Mouse (Mus musculus) spleen, adult 2 months (tissue): ENCODE data around the gene Eif5a2. TPM values are rescaled to one million over a fixed set of nuclear protein-coding genes. Genes with fewer than 3 reads are reported as not detected.
"Not testable (repeated sequence)": the region's sequence is repeated elsewhere in the genome, so short reads cannot be mapped to it uniquely, and the experiment has no call there.

ENCODE experiments used
- DNase-seq, 2 experiments: peaks; one replicate each; pipeline versions ENCODE4 v3.0.0 to v3.0.0-alpha.2; 2012 to 2021; ENCODE audit warnings: low spot score in 2 of 2, low read depth in 1 of 2
- H3K27ac ChIP-seq: fragments of 200-500 bp; 2 replicates; pipeline ENCODE4 v1.5.1; 2012; ENCODE audit warnings: low read length, inconsistent platforms; ENCODE audit not compliant: insufficient read depth
- H3K27me3 ChIP-seq: fragments of 200-500 bp; 2 replicates; pipeline ENCODE4 v1.6.1; 2012; ENCODE audit warnings: mild to moderate bottlenecking, moderate library complexity, low read length, inconsistent platforms; ENCODE audit not compliant: control insufficient read depth, insufficient read depth
- H3K36me3 ChIP-seq: fragments of 200-500 bp; 2 replicates; pipeline ENCODE4 v1.6.1; 2012; ENCODE audit warnings: mild to moderate bottlenecking, low read length, inconsistent platforms; ENCODE audit not compliant: control insufficient read depth, insufficient read depth
- H3K4me1 ChIP-seq: fragments of 200-500 bp; 2 replicates; pipeline ENCODE4 v1.6.1; 2011; ENCODE audit warnings: inconsistent platforms; ENCODE audit not compliant: control insufficient read depth, insufficient read depth, insufficient read length
- H3K4me3 ChIP-seq: fragments of 200-500 bp; 2 replicates; pipeline ENCODE4 v1.5.1; 2011; ENCODE audit warnings: mild to moderate bottlenecking, inconsistent platforms; ENCODE audit not compliant: insufficient read depth, insufficient read length; ENCODE audit errors: extremely low read depth
- CTCF ChIP-seq: fragments of 200-500 bp; IDR thresholded peaks from 2 replicates; pipeline ENCODE4 v1.5.1; 2011; ENCODE audit warnings: mild to moderate bottlenecking, inconsistent platforms; ENCODE audit not compliant: insufficient read depth, insufficient read length, insufficient replicate concordance; ENCODE audit errors: extremely low read depth
- POLR2A ChIP-seq: fragments of 200-500 bp; IDR thresholded peaks from 2 replicates; pipeline ENCODE4 v1.6.1; 2011; ENCODE audit warnings: low read depth, low read length, inconsistent platforms
- WGBS: fragments of 180-500 bp; shearing (Covaris S2); methylation state at CpG from one replicate; pipeline ENCODE4 v1.1.7; 2018; 5-methylcytosine and 5-hydroxymethylcytosine counted together
- polyA plus RNA-seq: library from polyadenylated mRNA; depleted of rRNA; stranded (reverse); fragments of >200 nt; gene quantifications from 2 replicates; pipeline ENCODE4 v1.2.3, GENCODE M21; 2012

Eif5a2 gene
- polyA plus RNA-seq, 1 experiment = 0.69 TPM

DNA sequence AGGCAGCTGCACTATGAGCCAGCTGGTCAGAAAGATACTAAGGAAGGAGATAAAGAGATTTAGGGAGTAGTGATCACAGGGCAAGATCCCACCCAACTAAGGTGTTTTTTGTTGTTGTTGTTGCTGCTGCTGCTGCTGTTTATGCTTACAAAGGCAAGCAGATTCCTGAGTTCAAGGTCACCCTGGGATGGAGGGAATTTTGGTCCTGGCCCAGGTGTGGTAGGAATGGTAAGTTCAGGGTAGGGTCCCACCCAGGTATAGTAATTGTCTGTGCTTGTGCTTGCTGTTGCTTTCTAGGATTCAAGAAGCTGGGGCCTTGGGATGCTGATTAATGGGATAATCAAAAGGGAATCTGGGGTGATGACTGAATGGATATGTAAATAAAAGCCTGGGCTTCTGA, 32.1 kb upstream of the Eif5a2 start:
- Histone ChIP-seq H3K4me3 (no peak overlapping the region), H3K36me3 (no peaks in the 10 kb centered on the region), H3K27me3 (no peaks in the 10 kb centered on the region), H3K27ac (no peak overlapping the region), H3K4me1 (no peaks in the 10 kb centered on the region)
- TF ChIP-seq POLR2A (no peak), CTCF (no peak)
- DNase-seq = no peak

DNA sequence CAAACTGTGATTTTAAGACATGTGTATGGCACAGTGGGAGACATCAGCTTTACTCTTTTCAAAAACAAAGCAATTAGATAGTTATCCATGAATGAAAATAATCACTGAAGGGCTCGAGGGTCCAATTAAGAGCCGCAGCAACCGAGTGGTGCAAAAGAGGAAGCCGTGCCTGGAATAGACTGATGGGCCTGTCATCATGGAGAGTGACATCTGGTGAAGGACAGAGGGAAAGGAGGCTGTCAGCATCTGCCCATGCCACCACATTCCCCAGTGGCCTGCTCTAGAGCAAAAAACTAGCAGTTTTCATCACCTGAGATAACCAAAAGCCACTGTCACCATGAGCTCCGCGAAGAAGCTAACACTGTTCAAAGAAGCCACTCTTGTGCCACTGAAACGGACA, 25.6 kb upstream of the Eif5a2 start:
- WGBS = 79% methylated on average over 7 of the region's 7 CpGs
- no peak for DNase-seq
- Histone ChIP-seq H3K4me3 (no peak overlapping the region), H3K27me3 (no peaks in the 10 kb centered on the region), H3K36me3 (no peaks in the 10 kb centered on the region), H3K4me1 (no peaks in the 10 kb centered on the region), H3K27ac (no peak overlapping the region)
- TF ChIP-seq POLR2A = no peak
- TF ChIP-seq CTCF = no peak

DNA sequence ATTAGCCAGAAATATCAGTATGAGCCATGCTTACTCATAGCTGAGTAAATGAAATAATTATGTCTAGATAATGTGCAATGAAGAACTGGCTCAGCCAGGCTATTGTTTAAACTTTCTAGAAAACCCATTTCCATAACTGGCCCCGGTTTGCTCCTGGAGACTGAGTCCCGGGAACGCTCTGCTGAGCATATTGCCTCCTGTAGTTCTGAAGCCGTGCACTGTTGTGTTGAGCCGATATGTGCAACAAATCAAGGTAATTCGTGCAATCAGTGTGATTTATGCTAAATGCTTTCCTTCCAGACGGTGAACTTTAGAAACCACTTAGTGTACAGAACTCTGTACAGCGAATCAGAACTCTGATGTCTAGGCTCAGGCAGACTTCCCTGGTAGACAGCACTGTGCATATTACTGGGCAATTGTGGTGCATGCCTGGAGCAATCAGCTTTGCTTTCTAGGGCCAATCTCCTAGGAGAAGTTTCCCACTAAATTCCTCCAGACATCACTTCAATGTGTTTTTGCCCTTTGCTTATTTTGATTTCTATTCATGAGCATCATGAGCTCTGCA, 19.8 kb upstream of the Eif5a2 start:
- Histone ChIP-seq H3K36me3 (no peaks in the 10 kb centered on the region), H3K27me3 (no peaks in the 10 kb centered on the region), H3K27ac (no peak overlapping the region), H3K4me1 (no peaks in the 10 kb centered on the region), H3K4me3 (no peak overlapping the region)
- TF ChIP-seq CTCF (no peak), POLR2A (no peak)
- 86% methylated on average over 8 of the region's 8 CpGs for WGBS
- DNase-seq = no peak

DNA sequence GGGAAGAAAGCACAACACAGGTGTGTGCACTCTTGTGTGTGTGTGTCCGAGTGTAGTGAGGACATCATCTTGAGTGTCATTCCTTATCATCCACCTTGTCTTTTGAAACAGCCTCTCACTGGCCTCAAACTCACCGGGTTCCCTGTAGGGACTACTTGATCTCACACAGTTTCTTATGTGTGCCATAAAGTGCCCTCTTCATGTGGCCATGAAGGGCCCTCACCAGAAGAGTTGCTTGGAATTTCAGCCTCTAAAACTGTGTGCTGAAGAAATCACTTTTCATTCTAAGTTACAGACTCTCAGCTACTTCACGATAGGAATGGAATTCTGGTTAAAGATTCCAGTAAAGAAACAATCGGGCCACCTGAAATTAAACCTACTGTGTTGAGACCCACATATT, 14.1 kb upstream of the Eif5a2 start:
- Histone ChIP-seq H3K4me3 (no peak overlapping the region), H3K27me3 (no peaks in the 10 kb centered on the region), H3K27ac (no peak overlapping the region), H3K4me1 (no peaks in the 10 kb centered on the region), H3K36me3 (no peaks in the 10 kb centered on the region)
- DNase-seq = no peak
- 88% methylated on average over 4 of the region's 4 CpGs for WGBS
- no peak for TF ChIP-seq POLR2A

DNA sequence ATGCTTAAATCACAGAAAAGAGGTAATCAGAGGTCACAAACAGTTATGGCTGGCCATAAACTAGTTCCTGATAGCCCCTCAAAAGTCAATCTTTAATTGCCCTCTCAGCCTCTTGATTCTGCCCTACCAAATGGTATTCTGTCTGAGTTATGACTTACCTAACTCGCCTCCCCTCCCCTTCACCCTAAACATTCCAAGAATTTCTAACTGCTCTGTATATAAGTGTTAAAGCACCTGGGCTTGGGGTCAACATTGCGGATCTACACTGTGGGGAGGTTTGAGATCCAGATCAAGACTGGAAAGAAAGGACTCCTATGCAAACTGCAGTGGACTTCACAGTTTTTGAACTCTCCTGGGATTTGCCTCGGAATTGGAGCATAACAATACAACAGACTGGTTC, 12.9 kb upstream of the Eif5a2 start:
- no peaks in the 10 kb centered on the region for H3K27me3 ChIP-seq
- DNase-seq = no peak
- WGBS = 91% methylated on average over 3 of the region's 3 CpGs
- H3K4me1 ChIP-seq = no peaks in the 10 kb centered on the region
- TF ChIP-seq POLR2A (no peak), CTCF (no peak)
- no peaks in the 10 kb centered on the region for H3K36me3 ChIP-seq
- no peak overlapping the region for H3K27ac ChIP-seq
- no peak overlapping the region for H3K4me3 ChIP-seq

DNA sequence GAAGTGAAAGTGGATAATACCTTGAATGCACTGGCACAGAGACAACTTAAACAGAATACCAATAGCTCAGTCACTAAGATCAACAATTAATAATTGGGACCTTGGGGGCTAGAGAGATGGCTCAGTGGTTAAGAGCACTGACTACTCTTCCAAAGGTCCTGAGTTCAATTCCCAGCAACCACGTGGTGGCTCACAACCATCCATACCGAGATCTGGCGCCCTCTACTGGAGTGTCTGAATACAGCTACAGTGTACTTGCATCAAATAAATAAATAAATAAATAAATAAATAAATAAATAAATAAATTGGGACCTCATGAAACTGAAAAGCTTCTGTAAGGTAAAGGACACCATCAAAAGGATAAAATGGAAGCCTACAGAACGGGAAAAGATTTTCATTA, 8.2 kb upstream of the Eif5a2 start:
- H3K36me3 ChIP-seq, DNase-seq, H3K27ac ChIP-seq, H3K4me3 ChIP-seq, H3K4me1 ChIP-seq, H3K27me3 ChIP-seq: not testable (repeated sequence)
- 79% methylated on average over 4 of the region's 4 CpGs for WGBS

DNA sequence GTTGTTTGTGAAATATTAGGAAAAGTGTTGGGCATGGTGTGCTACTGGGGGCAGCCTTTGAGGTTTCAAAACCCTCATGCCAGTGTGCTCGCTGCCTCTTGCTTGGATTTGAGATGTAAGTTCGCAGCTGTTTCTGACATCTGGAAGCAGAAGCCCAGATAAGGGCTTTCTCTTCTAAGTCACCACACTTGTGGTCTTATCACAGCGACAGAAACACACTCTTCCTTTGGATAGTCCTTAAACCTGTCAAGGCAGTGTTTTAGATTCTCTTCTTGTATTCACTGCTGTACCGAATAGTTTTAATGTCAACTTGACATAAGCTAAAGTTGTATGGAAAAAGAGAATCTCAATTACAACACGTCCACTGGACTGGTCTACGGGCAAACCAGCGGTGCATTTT, 5.7 kb upstream of the Eif5a2 start:
- no peak for TF ChIP-seq POLR2A
- no peak for TF ChIP-seq CTCF
- Histone ChIP-seq H3K4me1 (no peaks in the 10 kb centered on the region), H3K27ac (no peak overlapping the region), H3K36me3 (no peaks in the 10 kb centered on the region), H3K27me3 (no peaks in the 10 kb centered on the region), H3K4me3 (no peak overlapping the region)
- no peak for DNase-seq
- WGBS = 82% methylated on average over 7 of the region's 7 CpGs

DNA sequence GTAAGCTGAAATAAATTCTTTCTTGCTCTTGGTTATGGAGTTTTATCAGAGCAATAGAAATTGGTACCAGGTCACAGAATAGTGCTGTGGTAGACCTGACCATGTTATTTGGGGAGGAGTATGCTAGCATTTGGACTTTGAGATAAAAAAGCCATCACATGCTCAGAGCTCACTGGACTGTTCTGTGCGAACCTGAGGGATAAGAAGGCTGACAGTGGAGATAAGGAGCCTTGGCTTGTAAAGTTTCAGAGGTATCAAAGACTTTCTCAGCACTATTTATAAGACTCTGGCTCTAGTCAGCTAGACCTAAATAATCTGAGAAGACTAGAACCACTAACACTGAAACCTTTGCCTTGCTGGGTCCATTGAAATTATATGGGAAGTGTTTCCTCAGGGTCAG, 5.1 kb upstream of the Eif5a2 start:
- H3K27ac ChIP-seq = 0 out of 2 replicates have a peak overlapping the region, but pooled peaks have one; percentile 13
- peaks cover 3% of the 10 kb centered on the region for H3K4me1 ChIP-seq
- no peak overlapping the region for H3K4me3 ChIP-seq
- DNase-seq = no peak
- TF ChIP-seq CTCF (no peak), POLR2A (no peak)
- WGBS = 85% methylated on average over 1 of the region's 1 CpGs
- H3K27me3 ChIP-seq = no peaks in the 10 kb centered on the region
- no peaks in the 10 kb centered on the region for H3K36me3 ChIP-seq
